Mouse (Mus musculus) stomach, embryonic 14.5 days (tissue): ENCODE results near the gene Atl3. TPM values are rescaled to one million over a fixed set of nuclear protein-coding genes. Genes with fewer than 3 reads are reported as not detected.

Experiments
- ATAC-seq: fragments of 200-750 bp; cut with Nextera tagmentation; 2 replicates; pipeline ENCODE4 v1.8.0; 2017; ENCODE audit warnings: low read depth, moderate TSS enrichment; ENCODE audit not compliant: insufficient number of reproducible peaks, insufficient read depth, low FRiP score
- H3K27ac ChIP-seq: fragments of 300-500 bp; sonication (generic); 2 replicates; pipeline ENCODE4 v1.5.1; 2014; ENCODE audit warnings: mild to moderate bottlenecking, low read length, moderate library complexity, mixed read lengths
- H3K27me3 ChIP-seq: fragments of 300-500 bp; sonication (generic); 2 replicates; pipeline ENCODE4 v1.6.1; 2014; ENCODE audit warnings: low read length, control low read depth, mixed read lengths; ENCODE audit not compliant: control insufficient read depth, insufficient read depth
- H3K36me3 ChIP-seq: fragments of 300-500 bp; sonication (generic); 2 replicates; pipeline ENCODE4 v1.6.1; 2014; ENCODE audit warnings: mild to moderate bottlenecking, control low read depth, low read length, moderate library complexity, mixed read lengths; ENCODE audit not compliant: control insufficient read depth, insufficient read depth
- H3K4me1 ChIP-seq: fragments of 300-500 bp; sonication (generic); 2 replicates; pipeline ENCODE4 v1.6.1; 2014; ENCODE audit warnings: low read length, control low read depth, mixed read lengths; ENCODE audit not compliant: control insufficient read depth, insufficient read depth
- H3K4me2 ChIP-seq: fragments of 300-500 bp; sonication (generic); replicated peaks from 2 replicates; pipeline ENCODE4 v1.6.1; 2014; ENCODE audit warnings: low read depth, low read length, control low read depth
- H3K4me3 ChIP-seq: fragments of 300-500 bp; sonication (generic); 2 replicates; pipeline ENCODE4 v1.5.1; 2014; ENCODE audit warnings: low read depth, low read length, control low read depth
- H3K9ac ChIP-seq: fragments of 300-500 bp; sonication (generic); replicated peaks from 2 replicates; pipeline ENCODE4 v1.6.1; 2014; ENCODE audit warnings: low read depth, mild to moderate bottlenecking, control low read depth, low read length, moderate library complexity, mixed read lengths
- H3K9me3 ChIP-seq: fragments of 300-500 bp; sonication (generic); 2 replicates; pipeline ENCODE4 v1.6.1; 2016; ENCODE audit warnings: low read depth, low read length, control low read depth; ENCODE audit not compliant: control insufficient read depth
- WGBS: fragments of 180-500 bp; shearing (Covaris S2); extraction: QIAGEN DNeasy Blood & Tissue Kit; methylation state at CpG from one replicate; pipeline ENCODE4 v1.1.7; 2014; 5-methylcytosine and 5-hydroxymethylcytosine counted together
- polyA plus RNA-seq: library from polyadenylated mRNA; unstranded; fragments of >200 nt; fragmentation: Nextera tagmentation; extraction: Ambion mirVana; gene quantifications from 2 replicates; pipeline ENCODE4 v1.2.1, GENCODE M21; 2014

The Atl3 gene
- polyA plus RNA-seq, 1 experiment from 2014 or later: 21.0 TPM

- Histone ChIP-seq H3K9ac (peak overlapping the region; percentile 33; the same call in 1 of the 2 replicates), H3K9me3 (no peaks in the 10 kb centered on the region), H3K4me2 (peak overlapping the region; percentile 63), H3K27me3 (no peaks in the 10 kb centered on the region), H3K4me1 (peaks cover 4% of the 10 kb centered on the region; the same call in 1 of the 2 replicates), H3K4me3 (peak overlapping the region; percentile 36), H3K36me3 (no peaks in the 10 kb centered on the region), H3K27ac (no peak overlapping the region)
- WGBS: 12% methylated on average over 4 of the region's 4 CpGs
- no peak for ATAC-seq
These were observed 64.0 kb downstream of the Atl3 start for GRCm38 (mm10) chr19:7557844-7558243.

- Histone ChIP-seq H3K9me3 (no peaks in the 10 kb centered on the region), H3K4me2 (peak overlapping the region; percentile 63; the same call in 1 of the 2 replicates), H3K27ac (no peak overlapping the region), H3K9ac (no peak overlapping the region), H3K27me3 (no peaks in the 10 kb centered on the region), H3K4me1 (peaks cover 4% of the 10 kb centered on the region; the same call in 1 of the 2 replicates), H3K4me3 (no peak overlapping the region), H3K36me3 (no peaks in the 10 kb centered on the region)
- no peak for ATAC-seq
- WGBS: 79% methylated on average over 4 of the region's 4 CpGs
These were observed 64.8 kb downstream of the Atl3 start for GRCm38 (mm10) chr19:7558675-7559074.

GRCm38 (mm10) chr19:7559986-7560385, 66.1 kb downstream of the Atl3 start:
- Histone ChIP-seq H3K4me3 (no peak overlapping the region), H3K36me3 (no peaks in the 10 kb centered on the region), H3K9ac (no peak overlapping the region), H3K4me1 (peaks cover 4% of the 10 kb centered on the region; the same call in 1 of the 2 replicates), H3K9me3 (no peaks in the 10 kb centered on the region), H3K27ac (no peak overlapping the region), H3K27me3 (no peaks in the 10 kb centered on the region), H3K4me2 (no peak overlapping the region)
- ATAC-seq: no peak
- WGBS: 57% methylated on average over 4 of the region's 4 CpGs

- H3K27me3 ChIP-seq: no peaks in the 10 kb centered on the region
- H3K36me3 ChIP-seq: no peaks in the 10 kb centered on the region
- no peak overlapping the region for H3K4me3 ChIP-seq
- H3K4me1 ChIP-seq: peaks cover 4% of the 10 kb centered on the region; the same call in 1 of the 2 replicates
- H3K9me3 ChIP-seq: no peaks in the 10 kb centered on the region
- ATAC-seq: no peak
- no peak overlapping the region for H3K9ac ChIP-seq
- H3K27ac ChIP-seq: no peak overlapping the region
- 63% methylated on average over 3 of the region's 3 CpGs for WGBS
- H3K4me2 ChIP-seq: no peak overlapping the region
These were observed 67.6 kb downstream of the Atl3 start for GRCm38 (mm10) chr19:7561456-7561855.

GRCm38 (mm10) chr19:7562601-7563129, 68.8 kb downstream of the Atl3 start:
- WGBS: 80% methylated on average over 10 of the region's 10 CpGs
- no peak overlapping the region for H3K9ac ChIP-seq
- ATAC-seq: no peak
- no peak overlapping the region for H3K27ac ChIP-seq
- no peaks in the 10 kb centered on the region for H3K9me3 ChIP-seq
- H3K27me3 ChIP-seq: no peaks in the 10 kb centered on the region
- H3K4me2 ChIP-seq: no peak overlapping the region
- H3K36me3 ChIP-seq: no peaks in the 10 kb centered on the region
- no peak overlapping the region for H3K4me3 ChIP-seq
- H3K4me1 ChIP-seq: peaks cover 4% of the 10 kb centered on the region; the same call in 1 of the 2 replicates

- Histone ChIP-seq H3K4me2 (no peak overlapping the region), H3K9me3 (no peaks in the 10 kb centered on the region), H3K4me3 (no peak overlapping the region), H3K9ac (no peak overlapping the region), H3K27me3 (no peaks in the 10 kb centered on the region), H3K27ac (no peak overlapping the region), H3K4me1 (no peaks in the 10 kb centered on the region), H3K36me3 (no peaks in the 10 kb centered on the region)
- WGBS: 89% methylated on average over 2 of the region's 2 CpGs
- no peak for ATAC-seq
These were observed 69.8 kb downstream of the Atl3 start for GRCm38 (mm10) chr19:7563676-7564075.

GRCm38 (mm10) chr19:7564457-7564856, 70.6 kb downstream of the Atl3 start:
- Histone ChIP-seq H3K36me3 (no peaks in the 10 kb centered on the region), H3K4me1 (no peaks in the 10 kb centered on the region), H3K9ac (no peak overlapping the region), H3K4me3 (no peak overlapping the region), H3K27ac (no peak overlapping the region), H3K9me3 (no peaks in the 10 kb centered on the region), H3K4me2 (no peak overlapping the region), H3K27me3 (no peaks in the 10 kb centered on the region)
- WGBS: 76% methylated on average over 1 of the region's 1 CpGs
- no peak for ATAC-seq

- no peak for ATAC-seq
These were observed 73.0 kb downstream of the Atl3 start for GRCm38 (mm10) chr19:7566826-7567225.

GRCm38 (mm10) chr19:7568364-7568763, 74.5 kb downstream of the Atl3 start:
- H3K36me3 ChIP-seq: no peaks in the 10 kb centered on the region
- no peak overlapping the region for H3K9ac ChIP-seq
- no peaks in the 10 kb centered on the region for H3K27me3 ChIP-seq
- no peak for ATAC-seq
- H3K4me2 ChIP-seq: no peak overlapping the region
- no peaks in the 10 kb centered on the region for H3K4me1 ChIP-seq
- 47% methylated on average over 3 of the region's 3 CpGs for WGBS
- no peak overlapping the region for H3K27ac ChIP-seq
- H3K4me3 ChIP-seq: no peak overlapping the region
- H3K9me3 ChIP-seq: no peaks in the 10 kb centered on the region

More at GRCm38 (mm10) chr19:7566826-7567225, 73.0 kb downstream of the Atl3 start:
- Histone ChIP-seq H3K4me3 (no peak overlapping the region), H3K27ac (no peak overlapping the region), H3K27me3 (no peaks in the 10 kb centered on the region), H3K4me2 (no peak overlapping the region), H3K9ac (no peak overlapping the region), H3K4me1 (no peaks in the 10 kb centered on the region), H3K36me3 (no peaks in the 10 kb centered on the region), H3K9me3 (no peaks in the 10 kb centered on the region)
- 73% methylated on average over 3 of the region's 3 CpGs for WGBS
